Mouse (Mus musculus): ENCODE data around the gene Zc3h12b. TPM values are rescaled to one million over a fixed set of nuclear protein-coding genes. Genes with fewer than 3 reads are reported as not detected.
"Not testable (repeated sequence)": the region's sequence is repeated elsewhere in the genome, so short reads cannot be mapped to it uniquely, and the experiment has no call there.

Gene Zc3h12b
- 1 to 10 TPM; 3.4 to 3.5 TPM for total RNA-seq (2021)
- long read RNA-seq, experiment 1, partial matches to known transcripts: 0 of 1 reads
- long read RNA-seq, experiment 1, other reads (novel, unspliced or antisense): 1 of 1 reads
- long read RNA-seq, experiment 2, partial matches to known transcripts: 0 of 1 reads
- long read RNA-seq, experiment 2, other reads (novel, unspliced or antisense): 1 of 1 reads

GRCm38 (mm10) chrX:95711227-95712111 lies at the start of gene Zc3h12b:
Gene Zc3h12b (plus strand): TSS chrX:95711678.
- peak; percentile 48 to 66 for DNase-seq (ENCODE audit: low spot score in 2 of 2)

GRCm38 (mm10) chrX:95682206-95682605 lies 29.3 kb upstream of the Zc3h12b start:
- no peak for DNase-seq (ENCODE audit: low spot score in 2 of 2)

GRCm38 (mm10) chrX:95687119-95687518 lies 24.4 kb upstream of the Zc3h12b start:
- DNase-seq (ENCODE audit: low spot score in 2 of 2): no peak

GRCm38 (mm10) chrX:95738253-95738652 lies 26.8 kb downstream of the Zc3h12b start:
- peak in 1 of 2 experiments; percentile 8 for DNase-seq (ENCODE audit: low spot score in 2 of 2)

- DNase-seq (ENCODE audit: low spot score in 2 of 2): no peak
Observed at GRCm38 (mm10) chrX:95795881-95796280, 84.4 kb downstream of the Zc3h12b start.

- no peak for DNase-seq (ENCODE audit: low spot score in 2 of 2)
Observed at GRCm38 (mm10) chrX:95801790-95802189, 90.3 kb downstream of the Zc3h12b start.

GRCm38 (mm10) chrX:95852806-95853205 lies 141.3 kb downstream of the Zc3h12b start:
- no peak for DNase-seq (ENCODE audit: low spot score in 2 of 2)

- DNase-seq (ENCODE audit: low spot score in 2 of 2): no peak
Observed at GRCm38 (mm10) chrX:95881111-95881510, 169.6 kb downstream of the Zc3h12b start.

- DNase-seq (ENCODE audit: low spot score in 2 of 2): no peak
Observed at GRCm38 (mm10) chrX:95902716-95903115, 191.2 kb downstream of the Zc3h12b start.

GRCm38 (mm10) chrX:95935481-95935880 lies 224.0 kb downstream of the Zc3h12b start:
- DNase-seq (ENCODE audit: low spot score in 2 of 2): no peak

GRCm38 (mm10) chrX:95945496-95945895 lies 234.0 kb downstream of the Zc3h12b start:
- DNase-seq (ENCODE audit: low spot score in 2 of 2): no peak

- DNase-seq (ENCODE audit: low spot score in 2 of 2): no peak
Observed at GRCm38 (mm10) chrX:95948135-95948534, 236.7 kb downstream of the Zc3h12b start.

GRCm38 (mm10) chrX:95950776-95951175 lies 239.3 kb downstream of the Zc3h12b start:
- DNase-seq (ENCODE audit: low spot score in 2 of 2): peak in 1 of 2 experiments; percentile 14

GRCm38 (mm10) chrX:95956497-95957293 lies 245.2 kb downstream of the Zc3h12b start, which contains the start of gene Las1l:
Gene Las1l (minus strand): TSS chrX:95956962.
- DNase-seq (ENCODE audit: low spot score in 2 of 2): peak; percentile 63 to 82

- not testable (repeated sequence) for DNase-seq (ENCODE audit: low spot score in 2 of 2)
Observed at GRCm38 (mm10) chrX:95957461-95957860, 246.0 kb downstream of the Zc3h12b start.

GRCm38 (mm10) chrX:95963366-95963765 lies 251.9 kb downstream of the Zc3h12b start:
- DNase-seq (ENCODE audit: low spot score in 2 of 2): no peak

- DNase-seq (ENCODE audit: low spot score in 2 of 2): no peak
Observed at GRCm38 (mm10) chrX:95965036-95965435, 253.6 kb downstream of the Zc3h12b start.

- peak in 1 of 2 experiments; percentile 44 for DNase-seq (ENCODE audit: low spot score in 2 of 2)
Observed at GRCm38 (mm10) chrX:95967847-95968593, 256.5 kb downstream of the Zc3h12b start.

GRCm38 (mm10) chrX:95968594-95968965 lies 257.1 kb downstream of the Zc3h12b start:
- DNase-seq (ENCODE audit: low spot score in 2 of 2): peak; percentile 34 to 70

- DNase-seq (ENCODE audit: low spot score in 2 of 2): no peak
Observed at GRCm38 (mm10) chrX:95969116-95969515, 257.6 kb downstream of the Zc3h12b start.

- DNase-seq (ENCODE audit: low spot score in 2 of 2): no peak
Observed at GRCm38 (mm10) chrX:95969936-95970335, 258.5 kb downstream of the Zc3h12b start.

All from gastrocnemius, postnatal 4 days (tissue).